Mouse (Mus musculus) CH12.LX (cell line): Measurements from ENCODE around the gene Car5a. TPM values are rescaled to one million over a fixed set of nuclear protein-coding genes. Genes with fewer than 3 reads are reported as not detected.

Experiments
- DNase-seq: peaks from one replicate; pipeline ENCODE4 v3.0.0-alpha.2; 2013; ENCODE audit errors: extremely low read depth
- H3K27ac ChIP-seq: 2 replicates; pipeline ENCODE4 v1.5.1; 2012; ENCODE audit warnings: low read depth, mild to moderate bottlenecking, control low read depth, moderate library complexity; ENCODE audit not compliant: insufficient read depth
- H3K27me3 ChIP-seq: replicated peaks from 2 replicates; pipeline ENCODE3; 2012; ENCODE audit warnings: inconsistent platforms
- H3K36me3 ChIP-seq, 2 experiments: replicated peaks in 1 of 2; 2 replicates each; pipeline versions ENCODE3 to v1.6.1; 2012; ENCODE audit warnings: inconsistent platforms in 1 of 2, low read length in 1 of 2, mild to moderate bottlenecking in 1 of 2, mixed read lengths in 1 of 2, moderate library complexity in 1 of 2; ENCODE audit not compliant: control insufficient read depth in 1 of 2, insufficient read depth in 1 of 2
- H3K4me1 ChIP-seq, 2 experiments: 2 replicates each; pipeline ENCODE4 v1.6.1; 2012; ENCODE audit warnings: inconsistent platforms in 1 of 2, moderate library complexity in 1 of 2; ENCODE audit not compliant: insufficient read depth in 2 of 2, control insufficient read depth in 1 of 2
- H3K4me2 ChIP-seq: 2 replicates; pipeline ENCODE4 v1.6.1; 2012; ENCODE audit warnings: low read depth, mild to moderate bottlenecking, control low read depth; ENCODE audit not compliant: poor library complexity, insufficient read depth, severe bottlenecking
- H3K4me3 ChIP-seq, 3 experiments: fragments of 150-350 bp in 1 of 3; sonication (generic) in 1 of 3; replicated peaks in 1 of 3; 2 replicates each; pipeline versions ENCODE3 to v1.5.1; 2011 to 2012; ENCODE audit warnings: low read depth in 2 of 3, low read length in 2 of 3, mild to moderate bottlenecking in 2 of 3, moderate library complexity in 2 of 3, control low read depth in 1 of 3, improper control_type of control experiment in 1 of 3, inconsistent platforms in 1 of 3, mixed read lengths in 1 of 3; ENCODE audit not compliant: poor library complexity in 1 of 3
- H3K79me2 ChIP-seq: replicated peaks from 2 replicates; pipeline ENCODE4 v1.6.1; 2012; ENCODE audit warnings: mild to moderate bottlenecking, moderate library complexity; ENCODE audit not compliant: control insufficient read depth, poor library complexity, insufficient read depth, severe bottlenecking; ENCODE audit errors: extremely low read depth
- H3K9ac ChIP-seq: 2 replicates; pipeline ENCODE4 v1.6.1; 2012; ENCODE audit warnings: low read depth, mild to moderate bottlenecking, control low read depth, moderate library complexity; ENCODE audit not compliant: insufficient read depth
- H3K9me3 ChIP-seq: replicated peaks from 2 replicates; pipeline ENCODE3; 2012; ENCODE audit warnings: low read length, inconsistent platforms, mixed read lengths
- BHLHE40 ChIP-seq: IDR thresholded peaks from 2 replicates; pipeline ENCODE4 v1.6.1; 2011; ENCODE audit warnings: mild to moderate bottlenecking, low read depth, low read length, improper control_type of control experiment
- CHD1 ChIP-seq: IDR thresholded peaks from 2 replicates; pipeline ENCODE4 v1.6.1; 2012; ENCODE audit warnings: low read depth, low read length, improper control_type of control experiment, inconsistent platforms
- CHD2 ChIP-seq: IDR thresholded peaks from 2 replicates; pipeline ENCODE4 v1.6.1; 2011; ENCODE audit warnings: low read length, improper control_type of control experiment
- CTCF ChIP-seq, 2 experiments: IDR thresholded peaks in 1 of 2; conservative IDR thresholded peaks in 1 of 2; 2 replicates each; pipeline ENCODE4 v1.5.1; 2011 to 2012; ENCODE audit warnings: low read depth in 2 of 2, low read length in 2 of 2, improper control_type of control experiment in 1 of 2, inconsistent platforms in 1 of 2, mild to moderate bottlenecking in 1 of 2, moderate library complexity in 1 of 2
- E2F4 ChIP-seq: IDR thresholded peaks from 2 replicates; pipeline ENCODE4 v1.6.1; 2011; ENCODE audit warnings: low read depth, low read length, improper control_type of control experiment; ENCODE audit not compliant: insufficient replicate concordance
- ELF1 ChIP-seq: IDR thresholded peaks from 2 replicates; pipeline ENCODE4 v1.6.1; 2014; ENCODE audit warnings: low read depth, mild to moderate bottlenecking, inconsistent platforms, low read length, improper control_type of control experiment
- EP300 ChIP-seq: IDR thresholded peaks from 2 replicates; pipeline ENCODE4 v1.6.1; 2011; ENCODE audit warnings: low read length, improper control_type of control experiment
- ETS1 ChIP-seq: conservative IDR thresholded peaks from 2 replicates; pipeline ENCODE4 v1.6.1; 2012; ENCODE audit warnings: low read depth, mild to moderate bottlenecking, inconsistent platforms, low read length, improper control_type of control experiment, moderate library complexity
- GABPA ChIP-seq: IDR thresholded peaks from 2 replicates; pipeline ENCODE4 v1.6.1; 2012; ENCODE audit warnings: low read depth, low read length, improper control_type of control experiment, inconsistent platforms; ENCODE audit not compliant: insufficient replicate concordance
- HCFC1 ChIP-seq: IDR thresholded peaks from 2 replicates; pipeline ENCODE4 v1.6.1; 2012; ENCODE audit warnings: low read depth, mild to moderate bottlenecking, inconsistent platforms, low read length, improper control_type of control experiment
- IRF4 ChIP-seq: IDR thresholded peaks from 2 replicates; pipeline ENCODE4 v1.6.1; 2014; ENCODE audit warnings: low read depth, mild to moderate bottlenecking, inconsistent platforms, low read length, improper control_type of control experiment
- JUN ChIP-seq: IDR thresholded peaks from 2 replicates; pipeline ENCODE4 v1.6.1; 2011; ENCODE audit warnings: low read depth, mild to moderate bottlenecking, low read length, improper control_type of control experiment, moderate library complexity; ENCODE audit not compliant: insufficient read depth
- JUND ChIP-seq: conservative IDR thresholded peaks from 2 replicates; pipeline ENCODE4 v1.6.1; 2011; ENCODE audit warnings: low read depth, low read length, improper control_type of control experiment
- KAT2A ChIP-seq: IDR thresholded peaks from 2 replicates; pipeline ENCODE4 v1.6.1; 2012; ENCODE audit warnings: low read length, improper control_type of control experiment, inconsistent platforms; ENCODE audit not compliant: insufficient replicate concordance
- MAFK ChIP-seq: IDR thresholded peaks from 2 replicates; pipeline ENCODE4 v1.6.1; 2011; ENCODE audit warnings: low read length, improper control_type of control experiment; ENCODE audit not compliant: insufficient replicate concordance
- MAX ChIP-seq: IDR thresholded peaks from 2 replicates; pipeline ENCODE4 v1.6.1; 2011; ENCODE audit warnings: low read length, improper control_type of control experiment
- MAZ ChIP-seq: IDR thresholded peaks from 2 replicates; pipeline ENCODE4 v1.6.1; 2012; ENCODE audit warnings: low read depth, mild to moderate bottlenecking, inconsistent platforms, low read length, improper control_type of control experiment, moderate library complexity
- MEF2A ChIP-seq: IDR thresholded peaks from 2 replicates; pipeline ENCODE4 v1.6.1; 2014; ENCODE audit warnings: low read depth, mild to moderate bottlenecking, inconsistent platforms, low read length, improper control_type of control experiment, borderline replicate concordance
- MXI1 ChIP-seq: IDR thresholded peaks from 2 replicates; pipeline ENCODE4 v1.6.1; 2011; ENCODE audit warnings: mild to moderate bottlenecking, low read depth, low read length, improper control_type of control experiment
- MYC ChIP-seq: IDR thresholded peaks from 2 replicates; pipeline ENCODE4 v1.6.1; 2011; ENCODE audit warnings: low read depth, mild to moderate bottlenecking, improper control_type of control experiment, low read length
- NELFE ChIP-seq: IDR thresholded peaks from 2 replicates; pipeline ENCODE4 v1.6.1; 2011; ENCODE audit warnings: low read depth, low read length, improper control_type of control experiment
- NRF1 ChIP-seq: IDR thresholded peaks from 2 replicates; pipeline ENCODE4 v1.6.1; 2014; ENCODE audit warnings: low read depth, mild to moderate bottlenecking, inconsistent platforms, low read length, improper control_type of control experiment, moderate library complexity
- PAX5 ChIP-seq: IDR thresholded peaks from 2 replicates; pipeline ENCODE4 v1.6.1; 2012; ENCODE audit warnings: low read length, inconsistent platforms, mixed read lengths
- POLR2A ChIP-seq: IDR thresholded peaks from 2 replicates; pipeline ENCODE4 v1.6.1; 2011; ENCODE audit warnings: low read depth, mild to moderate bottlenecking, improper control_type of control experiment, low read length
- POLR2AphosphoS2 ChIP-seq: IDR thresholded peaks from 2 replicates; pipeline ENCODE4 v1.6.1; 2011; ENCODE audit warnings: low read depth, low read length, improper control_type of control experiment
- RAD21 ChIP-seq: IDR thresholded peaks from 2 replicates; pipeline ENCODE4 v1.6.1; 2011; ENCODE audit warnings: low read depth, mild to moderate bottlenecking, low read length, improper control_type of control experiment, moderate library complexity
- RCOR1 ChIP-seq: conservative IDR thresholded peaks from 2 replicates; pipeline ENCODE4 v1.6.1; 2012; ENCODE audit warnings: low read depth, mild to moderate bottlenecking, inconsistent platforms, low read length, improper control_type of control experiment
- SIN3A ChIP-seq: IDR thresholded peaks from 2 replicates; pipeline ENCODE4 v1.6.1; 2012; ENCODE audit warnings: low read length, improper control_type of control experiment, inconsistent platforms
- SMC3 ChIP-seq: IDR thresholded peaks from 2 replicates; pipeline ENCODE4 v1.6.1; 2011; ENCODE audit warnings: low read depth, low read length, improper control_type of control experiment
- TBP ChIP-seq: conservative IDR thresholded peaks from 2 replicates; pipeline ENCODE4 v1.6.1; 2011; ENCODE audit warnings: low read depth, low read length, improper control_type of control experiment
- TCF12 ChIP-seq: IDR thresholded peaks from 2 replicates; pipeline ENCODE4 v1.6.1; 2014; ENCODE audit warnings: low read depth, mild to moderate bottlenecking, inconsistent platforms, low read length, improper control_type of control experiment
- UBTF ChIP-seq: IDR thresholded peaks from 2 replicates; pipeline ENCODE4 v1.6.1; 2012; ENCODE audit warnings: low read depth, mild to moderate bottlenecking, inconsistent platforms, low read length, improper control_type of control experiment, moderate library complexity
- USF1 ChIP-seq: IDR thresholded peaks from 2 replicates; pipeline ENCODE4 v1.6.1; 2014; ENCODE audit warnings: low read depth, mild to moderate bottlenecking, inconsistent platforms, low read length, improper control_type of control experiment
- USF2 ChIP-seq: conservative IDR thresholded peaks from 2 replicates; pipeline ENCODE4 v1.6.1; 2011; ENCODE audit warnings: low read depth, low read length, improper control_type of control experiment
- ZC3H11A ChIP-seq: IDR thresholded peaks from 2 replicates; pipeline ENCODE4 v1.6.1; 2012; ENCODE audit warnings: low read depth, mild to moderate bottlenecking, inconsistent platforms, low read length, improper control_type of control experiment
- ZKSCAN1 ChIP-seq: IDR thresholded peaks from 2 replicates; pipeline ENCODE4 v1.6.1; 2012; ENCODE audit warnings: low read depth, inconsistent platforms, low read length, improper control_type of control experiment, borderline replicate concordance
- ZMIZ1 ChIP-seq: IDR thresholded peaks from 2 replicates; pipeline ENCODE4 v1.6.1; 2012; ENCODE audit warnings: low read depth, mild to moderate bottlenecking, inconsistent platforms, low read length, improper control_type of control experiment
- ZNF384 ChIP-seq: IDR thresholded peaks from 2 replicates; pipeline ENCODE4 v1.6.1; 2012; ENCODE audit warnings: low read depth, low read length, improper control_type of control experiment, inconsistent platforms
- dilution Hi-C: fragments of 300-500 bp; cut with MboI; formaldehyde crosslinking; loops from 2 replicates; pipeline ENCODE4 v1.14.3; 2020; ENCODE audit warnings: low sequenced_read_pairs; ENCODE audit not compliant: extremely low pct_unique_long_range_greater_than_20kb, extremely low pct_ligation_motif_present
- in situ Hi-C: fragments of 300-500 bp; cut with MboI; formaldehyde crosslinking; loops from 3 replicates; pipeline ENCODE4 v1.14.3; 2019; ENCODE audit warnings: low sequenced_read_pairs, low pct_ligation_motif_present, low pct_unique_long_range_greater_than_20kb, mixed read lengths
- polyA plus RNA-seq: library from polyadenylated mRNA; unstranded; fragments of >175 nt; gene quantifications from 2 replicates; pipeline ENCODE4 v1.2.1, GENCODE M21; 2012; ENCODE audit warnings: low read depth; ENCODE audit not compliant: insufficient read length
- total RNA-seq, 2 experiments: library from RNA; depleted of rRNA; stranded (reverse); fragments of 300-350 nt in 1 of 2; fragments of >200 nt in 1 of 2; gene quantifications; 2 replicates each; pipeline ENCODE4 v1.2.3; 2012 to 2014

The Car5a gene
- total and polyA plus RNA-seq, 3 experiments: 1.6 to 9.7 TPM; not detected in 1

- in situ Hi-C loops (loop anchor here (10.0 kb wide), 1 partner anchor 220 kb away; no protein-coding TSS in a partner anchor), dilution Hi-C loops (no loop called here)
- DNase-seq: peak; percentile 71
- Histone ChIP-seq H3K27me3 (no peaks in the 10 kb centered on the region), H3K9ac (peak overlapping the region; percentile 44), H3K27ac (peak overlapping the region; percentile 61), H3K9me3 (no peaks in the 10 kb centered on the region), H3K4me1 (peaks cover 32 to 76% of the 10 kb centered on the region in 2 experiments), H3K79me2 (no peaks in the 10 kb centered on the region), H3K4me3 (no peak overlapping the region), H3K36me3 (no peaks in the 10 kb centered on the region), H3K4me2 (peak overlapping the region; percentile 44)
- TF ChIP-seq ZC3H11A (no peak), CHD1 (no peak), UBTF (no peak), BHLHE40 (no peak; the same call in 1 of the 2 replicates), IRF4 (peak; percentile 53; the same call in 1 of the 2 replicates), CTCF (conservative IDR thresholded peaks at IDR 0.05 in 1 of 2, IDR thresholded peaks at IDR 0.05 in 1 of 2; ENCODE audit: low read depth in 2 of 2, low read length in 2 of 2) (peak in 1 of 2 experiments; percentile 83; a peak in 2 of 4 replicates), HCFC1 (no peak), SIN3A (peak; percentile 15; the same call in 1 of the 2 replicates), ZNF384 (no peak), CHD2 (no peak), PAX5 (no peak), MAZ (0 out of 2 replicates have a peak, but pooled peaks have one; percentile 5), E2F4 (no peak), TCF12 (no peak), RCOR1 (no peak), TBP (no peak), ZMIZ1 (no peak), MYC (no peak), USF2 (no peak), POLR2A (no peak), GABPA (no peak), EP300 (no peak), ETS1 (no peak), NELFE (peak; percentile 37; the same call in 1 of the 2 replicates), USF1 (no peak), POLR2AphosphoS2 (no peak), ELF1 (peak; percentile 43), JUN (no peak), MXI1 (no peak), NRF1 (no peak), MEF2A (peak; percentile 45; the same call in 1 of the 2 replicates), JUND (no peak), SMC3 (peak; percentile 65), MAFK (no peak; the same call in 1 of the 2 replicates), RAD21 (peak; percentile 56), KAT2A (no peak), MAX (peak; percentile 13; the same call in 1 of the 2 replicates), ZKSCAN1 (no peak)
Observed at GRCm38 (mm10) chr8:121934506-121934905, 10.2 kb downstream of the Car5a start.
